Mouse (Mus musculus) limb, embryonic 13.5 days (tissue): ENCODE data around the gene Gm8947. TPM values are rescaled to one million over a fixed set of nuclear protein-coding genes. Genes with fewer than 3 reads are reported as not detected.

ENCODE experiments used
- ATAC-seq: fragments of 200-750 bp; cut with Nextera tagmentation; 2 replicates; pipeline ENCODE4 v1.8.0; 2017; ENCODE audit warnings: low read depth, moderate number of reproducible peaks, moderate TSS enrichment; ENCODE audit not compliant: low FRiP score
- H3K27ac ChIP-seq: fragments of 300-500 bp; sonication (generic); 2 replicates; pipeline ENCODE4 v1.5.1; 2015; ENCODE audit warnings: inconsistent platforms, mild to moderate bottlenecking, moderate library complexity
- H3K27me3 ChIP-seq: fragments of 300-500 bp; sonication (generic); 2 replicates; pipeline ENCODE4 v1.6.1; 2015; ENCODE audit warnings: mild to moderate bottlenecking, inconsistent platforms
- H3K36me3 ChIP-seq: fragments of 300-500 bp; sonication (generic); 2 replicates; pipeline ENCODE4 v1.6.1; 2015; ENCODE audit warnings: inconsistent platforms, mild to moderate bottlenecking, moderate library complexity
- H3K4me1 ChIP-seq: fragments of 300-500 bp; sonication (generic); 2 replicates; pipeline ENCODE4 v1.6.1; 2015; ENCODE audit warnings: inconsistent platforms
- H3K4me2 ChIP-seq: fragments of 300-500 bp; sonication (generic); replicated peaks from 2 replicates; pipeline ENCODE4 v1.6.1; 2015; ENCODE audit warnings: inconsistent platforms, mild to moderate bottlenecking, moderate library complexity
- H3K4me3 ChIP-seq: fragments of 300-500 bp; sonication (generic); 2 replicates; pipeline ENCODE4 v1.5.1; 2015; ENCODE audit warnings: moderate library complexity, mild to moderate bottlenecking, inconsistent platforms
- H3K9ac ChIP-seq: fragments of 300-500 bp; sonication (generic); 2 replicates; pipeline ENCODE4 v1.6.1; 2015; ENCODE audit warnings: mild to moderate bottlenecking, inconsistent platforms
- H3K9me3 ChIP-seq: fragments of 300-500 bp; sonication (generic); 2 replicates; pipeline ENCODE4 v1.6.1; 2016; ENCODE audit warnings: inconsistent platforms
- WGBS: fragments of 180-500 bp; shearing (Covaris S2); methylation state at CpG from one replicate; pipeline ENCODE4 v1.1.7; 2015; 5-methylcytosine and 5-hydroxymethylcytosine counted together
- polyA plus RNA-seq: library from polyadenylated mRNA; unstranded; fragments of >200 nt; fragmentation: Nextera tagmentation; extraction: Ambion mirVana; gene quantifications from 2 replicates; pipeline ENCODE4 v1.2.1, GENCODE M21; 2015

Gm8947 gene
- polyA plus RNA-seq, 1 experiment from 2014 or later: not detected

GRCm38 (mm10) chr1:151236141-151236930, 44.2 kb downstream of the Gm8947 start:
- ATAC-seq: no peak
- 0 out of 2 replicates have a peak overlapping the region, but pooled peaks have one; percentile 2 for H3K4me2 ChIP-seq

GRCm38 (mm10) chr1:151237780-151238179, 45.6 kb downstream of the Gm8947 start:
- peaks cover 28% of the 10 kb centered on the region for H3K4me1 ChIP-seq
- no peak overlapping the region for H3K4me2 ChIP-seq
- no peaks in the 10 kb centered on the region for H3K36me3 ChIP-seq
- WGBS: 12% methylated on average over 3 of the region's 3 CpGs
- no peak overlapping the region for H3K4me3 ChIP-seq
- 0 out of 2 replicates have a peak, but pooled peaks have one; percentile 51 for ATAC-seq
- no peak overlapping the region for H3K27ac ChIP-seq
- peaks cover 2% of the 10 kb centered on the region; the same call in 1 of the 2 replicates for H3K9me3 ChIP-seq
- no peaks in the 10 kb centered on the region for H3K27me3 ChIP-seq
- no peak overlapping the region for H3K9ac ChIP-seq

More at GRCm38 (mm10) chr1:151236141-151236930, 44.2 kb downstream of the Gm8947 start:
- 63% methylated on average over 13 of the region's 13 CpGs for WGBS
- Histone ChIP-seq H3K4me3 (no peak overlapping the region), H3K9ac (no peak overlapping the region), H3K4me1 (peaks cover 28% of the 10 kb centered on the region), H3K27ac (peak overlapping the region; percentile 77), H3K27me3 (no peaks in the 10 kb centered on the region), H3K36me3 (no peaks in the 10 kb centered on the region), H3K9me3 (no peaks in the 10 kb centered on the region; the same call in 1 of the 2 replicates)

DNA sequence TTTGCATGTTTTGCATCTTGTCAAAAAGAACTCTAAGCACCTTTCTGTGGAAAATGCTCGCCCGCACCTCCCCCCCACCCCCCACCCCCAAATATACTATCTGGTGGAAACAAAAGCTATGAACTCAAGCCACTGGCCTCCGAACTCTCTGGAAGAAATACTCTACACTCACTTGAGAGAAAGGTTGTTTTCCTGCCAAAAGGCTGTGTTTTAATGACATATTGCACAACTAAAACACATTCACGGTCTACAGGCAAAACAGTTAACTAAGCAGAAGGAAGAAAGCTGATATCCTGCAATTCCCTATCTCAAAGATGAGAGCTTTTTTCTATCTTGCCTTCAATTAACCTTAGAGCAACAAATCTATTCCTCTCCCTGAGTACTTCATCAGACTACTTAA, 51.2 kb downstream of the Gm8947 start:
- Histone ChIP-seq H3K4me3 (no peak overlapping the region), H3K36me3 (no peaks in the 10 kb centered on the region), H3K9ac (no peak overlapping the region), H3K4me1 (peaks cover 6% of the 10 kb centered on the region; the same call in 1 of the 2 replicates), H3K27ac (no peak overlapping the region), H3K9me3 (peaks cover 2% of the 10 kb centered on the region; the same call in 1 of the 2 replicates), H3K27me3 (no peaks in the 10 kb centered on the region), H3K4me2 (no peak overlapping the region)
- ATAC-seq: no peak
- 87% methylated on average over 4 of the region's 4 CpGs for WGBS

Other genes starting within 250 kb of the Gm8947 start
- 36.0 and 38.9 TPM in 2 replicates for gene Hmcn1, start 198.9 kb upstream of the Gm8947 start, polyA plus RNA-seq
- 0.34 and 0.47 TPM in 2 replicates for gene Gm47985, start 9.8 kb upstream of the Gm8947 start, polyA plus RNA-seq
- not detected in 2 replicates for gene Gm47995, start 6.1 kb downstream of the Gm8947 start, polyA plus RNA-seq
- not detected in 2 replicates for gene 3110040M04Rik, start 11.7 kb downstream of the Gm8947 start, polyA plus RNA-seq
- gene Gm47996, start 17.8 kb downstream of the Gm8947 start, polyA plus RNA-seq: not detected in 2 replicates
- gene Ivns1abp, start 152.1 kb downstream of the Gm8947 start, polyA plus RNA-seq: 274 and 300 TPM in 2 replicates
- 26.5 and 32.7 TPM in 2 replicates for gene Swt1, start 236.1 kb downstream of the Gm8947 start, polyA plus RNA-seq
- 48.6 and 51.3 TPM in 2 replicates for gene Trmt1l, start 236.2 kb downstream of the Gm8947 start, polyA plus RNA-seq